Mouse (Mus musculus) urinary bladder, postnatal 4 days (tissue): Measurements from ENCODE around the gene Etfa.

Source experiments
- DNase-seq, 2 experiments: peaks; one replicate each; pipeline ENCODE4 v3.0.0; 2021 to 2022; ENCODE audit warnings: low spot score in 2 of 2

The Etfa gene

GRCm38 (mm10) chr9:55511521-55511993 lies 486 bp downstream of the Etfa start:
- DNase-seq, result peak in 1 of 2 experiments; percentile 67

- no peak for DNase-seq
Observed at GRCm38 (mm10) chr9:55510651-55511235, 1.3 kb downstream of the Etfa start.

- DNase-seq, result no peak
Observed at GRCm38 (mm10) chr9:55509731-55510130, 2.3 kb downstream of the Etfa start.

GRCm38 (mm10) chr9:55508701-55509100 lies 3.3 kb downstream of the Etfa start:
- no peak for DNase-seq

- DNase-seq, result no peak
Observed at GRCm38 (mm10) chr9:55507922-55508321, 4.1 kb downstream of the Etfa start.

GRCm38 (mm10) chr9:55482116-55482515 lies 29.9 kb downstream of the Etfa start:
- DNase-seq, result no peak

GRCm38 (mm10) chr9:55478699-55479098 lies 33.3 kb downstream of the Etfa start:
- no peak for DNase-seq

- no peak for DNase-seq
Observed at GRCm38 (mm10) chr9:55476084-55476483, 36.0 kb downstream of the Etfa start.

GRCm38 (mm10) chr9:55468397-55468796 lies 43.6 kb downstream of the Etfa start:
- DNase-seq, result no peak

GRCm38 (mm10) chr9:55453366-55453765 lies 58.7 kb downstream of the Etfa start:
- DNase-seq, result peak in 1 of 2 experiments; percentile 38

- DNase-seq, result no peak
Observed at GRCm38 (mm10) chr9:55452906-55453305, 59.1 kb downstream of the Etfa start.

- DNase-seq, result peak in 1 of 2 experiments; percentile 52
Observed at GRCm38 (mm10) chr9:55451426-55451825, 60.6 kb downstream of the Etfa start.

GRCm38 (mm10) chr9:55450035-55450434 lies 62.0 kb downstream of the Etfa start:
- peak in 1 of 2 experiments; percentile 38 for DNase-seq

- no peak for DNase-seq
Observed at GRCm38 (mm10) chr9:55449108-55449507, 62.9 kb downstream of the Etfa start.

GRCm38 (mm10) chr9:55447509-55447908 lies 64.5 kb downstream of the Etfa start:
- peak in 1 of 2 experiments; percentile 39 for DNase-seq

GRCm38 (mm10) chr9:55439206-55439780 lies 72.8 kb downstream of the Etfa start:
- DNase-seq, result peak in 1 of 2 experiments; percentile 35

- DNase-seq, result no peak
Observed at GRCm38 (mm10) chr9:55438433-55438832, 73.6 kb downstream of the Etfa start.

- no peak for DNase-seq
Observed at GRCm38 (mm10) chr9:55433875-55434274, 78.2 kb downstream of the Etfa start.

GRCm38 (mm10) chr9:55432306-55433289 lies 79.4 kb downstream of the Etfa start:
- DNase-seq, result no peak

- DNase-seq, result no peak
Observed at GRCm38 (mm10) chr9:55430133-55430532, 81.9 kb downstream of the Etfa start.

GRCm38 (mm10) chr9:55429242-55429975 lies 82.6 kb downstream of the Etfa start:
- peak; percentile 52 to 74 for DNase-seq
